Mouse (Mus musculus) mouse embryonic stem cell (cell line): Measurements from ENCODE around the gene Vps72.
"Not testable (repeated sequence)": the region's sequence is repeated elsewhere in the genome, so short reads cannot be mapped to it uniquely, and the experiment has no call there.

Source experiments
- in situ Hi-C, 2 experiments: fragments of 300-500 bp; cut with MboI; formaldehyde crosslinking; loops; 1 replicate in 1 of 2; 3 replicates in 1 of 2; pipeline ENCODE4 v1.14.3; 2019 to 2020; ENCODE audit warnings: low sequenced_read_pairs in 2 of 2, low pct_unique_long_range_greater_than_20kb in 1 of 2, mixed read lengths in 1 of 2; ENCODE audit not compliant: unreplicated experiment in 1 of 2

Vps72 gene

GRCm38 (mm10) chr3:95130081-95130480 lies 19.3 kb downstream of the Vps72 start:
- in situ Hi-C loops = no loop called here

GRCm38 (mm10) chr3:95132389-95132788 lies 21.6 kb downstream of the Vps72 start:
- in situ Hi-C loops = not testable (repeated sequence)

GRCm38 (mm10) chr3:95133176-95133575 lies 22.4 kb downstream of the Vps72 start:
- in situ Hi-C loops = no loop called here

GRCm38 (mm10) chr3:95133680-95134101 lies 22.9 kb downstream of the Vps72 start, which contains the start of the genes Scnm1 and Lysmd1:
TSS of gene Scnm1 (minus strand) at chr3:95134011.
TSS of gene Lysmd1 (plus strand) at chr3:95134088.
- in situ Hi-C loops = no loop called here

GRCm38 (mm10) chr3:95134133-95134532 lies 23.3 kb downstream of the Vps72 start:
- in situ Hi-C loops = not testable (repeated sequence)

- in situ Hi-C loops = no loop called here
These were observed 24.2 kb downstream of the Vps72 start for GRCm38 (mm10) chr3:95135023-95135422.

GRCm38 (mm10) chr3:95135433-95136052 lies 24.7 kb downstream of the Vps72 start:
- in situ Hi-C loops = no loop called here

- in situ Hi-C loops = no loop called here
These were observed 25.5 kb downstream of the Vps72 start for GRCm38 (mm10) chr3:95136336-95136735.

GRCm38 (mm10) chr3:95139586-95140288 lies 28.9 kb downstream of the Vps72 start:
- in situ Hi-C loops = no loop called here

- in situ Hi-C loops = no loop called here
These were observed 29.4 kb downstream of the Vps72 start for GRCm38 (mm10) chr3:95140289-95140595.

- in situ Hi-C loops = no loop called here
These were observed 30.0 kb downstream of the Vps72 start for GRCm38 (mm10) chr3:95140795-95141194.

GRCm38 (mm10) chr3:95141474-95141873 lies 30.7 kb downstream of the Vps72 start:
- in situ Hi-C loops = no loop called here

- in situ Hi-C loops = no loop called here
These were observed 31.3 kb downstream of the Vps72 start, which contains the start of gene Tnfaip8l2 for GRCm38 (mm10) chr3:95141952-95142616. TSS of gene Tnfaip8l2 (minus strand) at chr3:95142360.

- in situ Hi-C loops = no loop called here
These were observed 31.8 kb downstream of the Vps72 start for GRCm38 (mm10) chr3:95142617-95143011.

GRCm38 (mm10) chr3:95147924-95148323 lies 37.1 kb downstream of the Vps72 start:
- in situ Hi-C loops = no loop called here

- in situ Hi-C loops = no loop called here
These were observed 43.1 kb downstream of the Vps72 start for GRCm38 (mm10) chr3:95153874-95154273.

- in situ Hi-C loops = no loop called here
These were observed 48.7 kb downstream of the Vps72 start for GRCm38 (mm10) chr3:95159511-95159986.

- in situ Hi-C loops = no loop called here
These were observed 49.5 kb downstream of the Vps72 start, which contains the start of gene Sema6c for GRCm38 (mm10) chr3:95159987-95160963. TSS of gene Sema6c (plus strand) at chr3:95160457.
